Mouse (Mus musculus): ENCODE results near the gene Slc2a12. TPM values are rescaled to one million over a fixed set of nuclear protein-coding genes. Genes with fewer than 3 reads are reported as not detected.

Slc2a12 gene
- total RNA-seq (2023) = not detected

DNA sequence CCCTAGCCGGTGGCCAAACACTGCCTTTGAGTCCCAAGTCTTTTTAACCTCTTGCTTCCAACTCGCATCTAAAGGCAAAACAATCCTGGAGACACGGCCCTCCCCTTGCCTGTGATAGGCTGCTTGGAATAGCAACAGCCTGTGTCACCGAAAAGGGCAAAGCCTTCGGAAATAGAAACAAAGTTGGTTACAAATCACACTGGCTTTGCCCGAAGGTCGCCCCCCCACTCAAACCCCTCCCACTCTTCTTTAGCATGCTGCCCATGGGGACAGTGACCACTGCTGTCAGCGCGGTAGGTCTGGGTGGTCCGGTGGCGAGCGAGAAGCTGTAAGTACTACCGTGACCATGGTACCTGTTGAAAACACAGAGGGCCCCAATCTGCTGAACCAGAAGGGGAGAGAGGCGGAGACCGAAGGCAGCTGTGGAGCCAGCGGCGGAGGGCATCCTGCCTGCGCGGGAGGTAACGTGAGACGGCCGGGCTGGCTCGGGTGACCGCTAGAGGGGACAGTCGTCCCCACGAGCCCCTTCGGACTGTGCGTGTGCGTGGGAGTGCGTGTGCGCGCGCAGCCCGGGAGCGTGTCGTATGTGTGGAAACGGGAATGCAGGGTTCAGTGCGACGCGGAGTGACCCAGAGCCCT lies at the start of gene Slc2a12:
Gene Slc2a12, plus strand, starts transcription at position 159 of the 639 bp plus-strand sequence.

GRCm38 (mm10) chr10:22731272-22732093 lies 86.7 kb downstream of the Slc2a12 start, which contains the start of gene Tbpl1:
TSS of gene Tbpl1 (minus strand) at chr10:22731938.

Other genes with a start within 250 kb of the Slc2a12 start
- gene Tbpl1, start 86.9 kb downstream of the Slc2a12 start, total RNA-seq (2023) = 61.5 TPM
- gene Tcf21, start 175.2 kb downstream of the Slc2a12 start, total RNA-seq (2023) = not detected